In the genomic region with DNA sequence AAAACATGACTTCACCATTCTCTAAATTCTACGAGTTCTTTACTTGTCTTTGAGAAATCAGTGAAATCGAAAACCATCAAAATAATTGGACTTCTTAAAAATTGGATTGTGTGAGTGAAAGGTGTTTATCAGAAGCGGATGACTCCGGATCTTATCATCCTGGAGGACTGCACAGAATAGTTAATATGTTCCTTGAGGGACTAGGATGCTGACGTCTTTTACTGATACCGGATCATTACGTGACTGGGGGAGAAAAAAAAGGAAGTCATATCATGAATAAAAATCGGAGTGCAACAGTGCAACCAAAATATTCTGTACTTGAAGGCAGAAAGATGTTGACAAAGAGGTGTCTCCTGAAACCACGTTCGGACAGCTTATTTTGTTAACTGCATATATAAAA, we compare ENCODE assay signal across 12 mouse cellular contexts. TPM values are rescaled to one million over a fixed set of nuclear protein-coding genes. Genes with fewer than 3 reads are reported as not detected.
DNase-seq lines count a peak whose midpoint lies in the region; ATAC-seq and TF ChIP-seq lines count a peak whose summit lies in the region.
"Had no signal": no experiment of that assay in that cellular context is flagged by ENCODE, and none has a peak within 500 bp of the region (broad histone marks: within the 10 kb centered on the region; RNA-seq: fewer than 3 reads in every experiment).

A gene (plus strand): TSS at position 301 of the 400 bp plus-strand sequence.

- H3K4me3 ChIP-seq in limb, embryonic 12.5 days (replicated peaks) = no peak within 1 kb of the TSS
- H3K4me3 ChIP-seq in limb, embryonic 10.5 days = no peak within 1 kb of the TSS
- peak within 1 kb of the TSS; percentile 42 for H3K4me3 ChIP-seq in forebrain, postnatal 0 days (ENCODE audit: low read depth, low read length)
- H3K4me3 ChIP-seq in neural tube, embryonic 15.5 days (replicated peaks) = peak within 1 kb of the TSS; percentile 41
- no peak within 1 kb of the TSS for H3K4me3 ChIP-seq in intestine, embryonic 15.5 days (replicated peaks)
- H3K4me3 ChIP-seq: heart, embryonic 10.5 days had no signal

- peak within 1 kb of the TSS; percentile 20; the same call in 1 of the 2 replicates for H3K4me2 ChIP-seq in limb, embryonic 12.5 days
- H3K4me2 ChIP-seq in forebrain, postnatal 0 days (ENCODE audit: low read depth) = peak within 1 kb of the TSS; percentile 71
- peak within 1 kb of the TSS; percentile 68 for H3K4me2 ChIP-seq in neural tube, embryonic 15.5 days
- H3K4me2 ChIP-seq in intestine, embryonic 15.5 days (replicated peaks) = no peak within 1 kb of the TSS

- H3K4me1 ChIP-seq in limb, embryonic 12.5 days (replicated peaks) = peaks cover 28% of the 10 kb centered on the region
- peaks cover 26% of the 10 kb centered on the region for H3K4me1 ChIP-seq in limb, embryonic 10.5 days
- peaks cover 15% of the 10 kb centered on the region; the same call in 1 of the 2 replicates for H3K4me1 ChIP-seq in forebrain, postnatal 0 days (ENCODE audit: insufficient read depth)
- H3K4me1 ChIP-seq in neural tube, embryonic 15.5 days = peaks cover 29% of the 10 kb centered on the region
- peaks cover 17% of the 10 kb centered on the region for H3K4me1 ChIP-seq in intestine, embryonic 15.5 days (replicated peaks)

- peaks cover 62% of the 10 kb centered on the region for H3K27me3 ChIP-seq in limb, embryonic 12.5 days
- H3K27me3 ChIP-seq in limb, embryonic 10.5 days (ENCODE audit: low read depth, poor library complexity, severe bottlenecking) = peaks cover 70% of the 10 kb centered on the region
- H3K27me3 ChIP-seq in forebrain, postnatal 0 days (ENCODE audit: insufficient read depth, low read length) = peaks cover 38% of the 10 kb centered on the region
- peaks cover 27% of the 10 kb centered on the region for H3K27me3 ChIP-seq in neural tube, embryonic 15.5 days (replicated peaks)
- H3K27me3 ChIP-seq in intestine, embryonic 15.5 days (replicated peaks) = peaks cover 60% of the 10 kb centered on the region

- WGBS in limb, embryonic 12.5 days = 30% methylated on average over 10 of the region's 10 CpGs
- 26% methylated on average over 10 of the region's 10 CpGs for WGBS in limb, embryonic 10.5 days
- WGBS in forebrain, postnatal 0 days = 23% methylated on average over 10 of the region's 10 CpGs
- WGBS in neural tube, embryonic 15.5 days = 27% methylated on average over 10 of the region's 10 CpGs
- 31% methylated on average over 10 of the region's 10 CpGs for WGBS in intestine, embryonic 15.5 days

- H3K36me3 ChIP-seq in limb, embryonic 12.5 days = no peaks in the 10 kb centered on the region
- H3K36me3 ChIP-seq in limb, embryonic 10.5 days = no peaks in the 10 kb centered on the region
- no peaks in the 10 kb centered on the region for H3K36me3 ChIP-seq in forebrain, postnatal 0 days (ENCODE audit: insufficient read depth)
- no peaks in the 10 kb centered on the region for H3K36me3 ChIP-seq in neural tube, embryonic 15.5 days
- no peaks in the 10 kb centered on the region for H3K36me3 ChIP-seq in intestine, embryonic 15.5 days
- H3K36me3 ChIP-seq: heart, embryonic 10.5 days had no signal

- TF ChIP-seq CTCF in forebrain, postnatal 0 days (IDR thresholded peaks at IDR 0.05; ENCODE audit: low read depth) = no peak

- H3K9me3 ChIP-seq in limb, embryonic 12.5 days = no peaks in the 10 kb centered on the region
- H3K9me3 ChIP-seq in limb, embryonic 10.5 days (replicated peaks) = no peaks in the 10 kb centered on the region
- no peaks in the 10 kb centered on the region for H3K9me3 ChIP-seq in forebrain, postnatal 0 days (ENCODE audit: low read length)
- no peaks in the 10 kb centered on the region for H3K9me3 ChIP-seq in neural tube, embryonic 15.5 days (replicated peaks)
- H3K9me3 ChIP-seq in intestine, embryonic 15.5 days = no peaks in the 10 kb centered on the region
- H3K9me3 ChIP-seq: heart, embryonic 10.5 days had no signal

- no peak for DNase-seq in limb, embryonic 10.5 days (ENCODE audit: low spot score)
- DNase-seq in forebrain, postnatal 0 days = peak; percentile 35
- DNase-seq in left cerebral cortex, postnatal 4 days = no peak
- DNase-seq in thymus, postnatal 25 days = no peak
- no peak for DNase-seq in adrenal gland, adult 8-10 months

- intact Hi-C loops in left cerebral cortex, postnatal 4 days (cut with DNase I) = loop anchor here (2.0 kb wide), 1 partner anchor 1536 kb away; no protein-coding TSS in a partner anchor

- no peak within 1 kb of the TSS for H3K27ac ChIP-seq in limb, embryonic 12.5 days
- H3K27ac ChIP-seq in limb, embryonic 10.5 days = no peak within 1 kb of the TSS
- H3K27ac ChIP-seq in forebrain, postnatal 0 days (ENCODE audit: low read depth, low read length) = no peak within 1 kb of the TSS
- peak within 1 kb of the TSS; percentile 69 for H3K27ac ChIP-seq in neural tube, embryonic 15.5 days (replicated peaks)
- H3K27ac ChIP-seq in intestine, embryonic 15.5 days = no peak within 1 kb of the TSS
- H3K27ac ChIP-seq: heart, embryonic 10.5 days; liver, embryonic 14.5 days; stomach, postnatal 0 days had no signal

- no peak within 1 kb of the TSS for H3K9ac ChIP-seq in limb, embryonic 12.5 days (replicated peaks)
- H3K9ac ChIP-seq in forebrain, postnatal 0 days = 0 out of 2 replicates have a peak within 1 kb of the TSS, but pooled peaks have one; percentile 56
- H3K9ac ChIP-seq in neural tube, embryonic 15.5 days (replicated peaks) = peak within 1 kb of the TSS; percentile 47
- H3K9ac ChIP-seq in intestine, embryonic 15.5 days = no peak within 1 kb of the TSS
- H3K9ac ChIP-seq: liver, embryonic 14.5 days had no signal

- ATAC-seq in limb, embryonic 12.5 days (ENCODE audit: insufficient number of reproducible peaks, insufficient read depth, low FRiP score, low TSS enrichment, low read depth) = no peak
- no peak for ATAC-seq in forebrain, postnatal 0 days
- ATAC-seq in neural tube, embryonic 15.5 days (ENCODE audit: low FRiP score) = no peak
- no peak for ATAC-seq in intestine, embryonic 15.5 days

RNA-seq across cellular contexts. Expression of the gene that starts here (rescaled TPM):
- polyA plus RNA-seq in limb, embryonic 12.5 days (2016; fragmentation: Nextera tagmentation; extraction: Ambion mirVana) = 1.0 and 1.2 TPM in 2 replicates
- not detected in 2 replicates for polyA plus RNA-seq in limb, embryonic 10.5 days (2016; fragmentation: Nextera tagmentation; extraction: Ambion mirVana)
- 16.7 and 31.7 TPM in 2 replicates for total RNA-seq in forebrain, postnatal 0 days (2014; rRNA removed)
- 11.9 and 15.2 TPM in 2 replicates for polyA plus RNA-seq in forebrain, postnatal 0 days (2015; fragmentation: Nextera tagmentation; extraction: Ambion mirVana)
- total RNA-seq in left cerebral cortex, postnatal 4 days (2021) = 10 to 100 TPM; 24.0 to 28.1 TPM
- polyA plus RNA-seq in neural tube, embryonic 15.5 days (2015; fragmentation: Nextera tagmentation; extraction: Ambion mirVana) = 30.0 TPM in 2 replicates
- 1.1 and 1.2 TPM in 2 replicates for polyA plus RNA-seq in intestine, embryonic 15.5 days (2015; fragmentation: Nextera tagmentation; extraction: Ambion mirVana)
- total RNA-seq in adrenal gland, adult 8-10 months (2022) = under 1 TPM in 1 of 4 experiments, not detected in 3; 0.38 TPM
- total RNA-seq: megakaryocyte-erythroid progenitor cell, adult 5-6 weeks had no signal
- polyA plus RNA-seq: liver, embryonic 14.5 days had no signal

Comparison
In these comparisons a context has a peak if more than half of its experiments do, and no peak if none do; other contexts are left out.
1. RNA of the gene that starts here (total RNA-seq): 16.7 to 31.7 TPM in forebrain, postnatal 0 days and 24.0 to 28.1 TPM in left cerebral cortex, postnatal 4 days; 0.38 TPM in adrenal gland, adult 8-10 months; every median in the first group is over 10 times any median in the second.
2. H3K4me3 ChIP-seq: peak in forebrain, postnatal 0 days (single experiment) and neural tube, embryonic 15.5 days (single experiment); none in limb, embryonic 12.5 days (single experiment), limb, embryonic 10.5 days (single experiment) and intestine, embryonic 15.5 days (single experiment).
3. H3K9ac ChIP-seq: peak in forebrain, postnatal 0 days (single experiment) and neural tube, embryonic 15.5 days (single experiment); none in limb, embryonic 12.5 days (single experiment) and intestine, embryonic 15.5 days (single experiment).